Mouse (Mus musculus) thymus, postnatal 25 days (tissue): ENCODE results near the gene Olfr704.
"Not testable (repeated sequence)": the region's sequence is repeated elsewhere in the genome, so short reads cannot be mapped to it uniquely, and the experiment has no call there.

Experiments used
- DNase-seq: peaks from one replicate; pipeline ENCODE4 v3.0.0; 2022

Olfr704 gene

GRCm38 (mm10) chr7:106862885-106863284 is at the start of gene Olfr704:
Gene Olfr704, plus strand, starts transcription at chr7:106863185.
- no peak for DNase-seq

GRCm38 (mm10) chr7:106813829-106814228 is 49.2 kb upstream of the Olfr704 start, which contains the start of gene Olfr701:
Gene Olfr701, plus strand, starts transcription at chr7:106814129.
- no peak for DNase-seq

GRCm38 (mm10) chr7:106815775-106816174 is 47.2 kb upstream of the Olfr704 start:
- DNase-seq: peak; percentile 6

GRCm38 (mm10) chr7:106818414-106818813 is 44.6 kb upstream of the Olfr704 start:
- no peak for DNase-seq

GRCm38 (mm10) chr7:106833793-106834192 is 29.2 kb upstream of the Olfr704 start, which contains the start of gene Olfr702:
Gene Olfr702, minus strand, starts transcription at chr7:106833893.
- no peak for DNase-seq

- no peak for DNase-seq
These were observed 19.9 kb upstream of the Olfr704 start, which contains the start of gene Olfr703 for GRCm38 (mm10) chr7:106843060-106843459. Gene Olfr703, plus strand, starts transcription at chr7:106843360.

GRCm38 (mm10) chr7:106876791-106877190 is 13.8 kb downstream of the Olfr704 start, which contains the start of gene Olfr705:
Gene Olfr705, minus strand, starts transcription at chr7:106876891.
- DNase-seq: no peak

- DNase-seq: no peak
These were observed 25.1 kb downstream of the Olfr704 start, which contains the start of gene Olfr706 for GRCm38 (mm10) chr7:106888062-106888461. Gene Olfr706, minus strand, starts transcription at chr7:106888162.

- not testable (repeated sequence) for DNase-seq
These were observed 38.2 kb downstream of the Olfr704 start, which contains the start of gene Olfr707 for GRCm38 (mm10) chr7:106901141-106901540. Gene Olfr707, minus strand, starts transcription at chr7:106901241.

GRCm38 (mm10) chr7:106907676-106908075 is 44.7 kb downstream of the Olfr704 start, which contains the start of gene Olfr1532-ps1:
Gene Olfr1532-ps1, plus strand, starts transcription at chr7:106908001.
- DNase-seq: no peak
